Mouse (Mus musculus): ENCODE results near the gene Usp10. TPM values are rescaled to one million over a fixed set of nuclear protein-coding genes. Genes with fewer than 3 reads are reported as not detected.

The Usp10 gene
- total RNA-seq, 1 experiment from 2014 or later, result 110 TPM

DNA sequence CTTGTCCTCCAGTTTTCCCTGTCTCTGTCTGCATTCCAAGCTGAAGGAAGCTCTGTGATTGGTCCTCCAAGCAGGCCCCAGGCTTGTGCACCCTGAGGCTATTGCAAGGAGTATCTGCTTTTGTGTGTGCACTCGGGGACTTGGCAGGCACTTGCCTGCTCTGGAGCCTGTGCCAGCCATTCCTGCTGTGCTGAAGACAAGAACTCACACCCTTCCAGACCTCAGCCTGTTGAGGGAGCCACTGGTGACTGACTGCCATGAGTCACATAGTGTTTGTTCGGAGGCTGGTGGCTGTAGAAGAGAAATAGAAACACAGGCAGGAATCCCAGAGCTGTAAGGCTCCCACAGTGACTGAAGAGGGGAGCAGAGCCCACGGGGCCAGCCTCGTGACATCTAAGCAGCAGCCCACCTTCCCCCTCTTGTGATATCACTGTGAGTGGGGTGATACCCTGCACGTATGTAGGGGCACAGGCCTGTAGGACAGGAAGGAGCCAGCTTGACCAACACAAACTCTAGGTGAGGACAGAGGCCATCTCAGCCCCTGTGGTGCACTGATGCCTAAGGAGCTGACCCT, 50.5 kb downstream of the Usp10 start:
- peak; percentile 51 for DNase-seq

DNA sequence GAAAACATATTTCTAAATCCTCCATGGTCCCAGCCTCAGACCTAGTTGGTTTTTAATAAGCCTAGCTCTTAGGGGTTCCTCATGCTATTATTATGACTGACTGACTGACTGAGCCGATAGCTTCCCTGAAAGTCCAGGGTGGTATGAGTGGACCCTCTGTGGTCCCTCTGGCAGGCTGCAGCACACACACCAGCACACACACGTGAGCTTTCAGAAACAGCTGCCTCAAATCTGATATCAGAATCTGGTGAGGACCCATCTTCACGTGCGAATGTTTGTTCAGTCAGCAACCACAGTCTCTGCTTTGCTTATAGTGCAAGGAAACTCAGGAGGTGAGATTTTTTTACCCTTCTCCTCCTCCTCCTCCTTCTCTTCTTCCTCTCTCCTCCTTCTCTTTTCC, 54.7 kb downstream of the Usp10 start:
- no peak for DNase-seq

DNA sequence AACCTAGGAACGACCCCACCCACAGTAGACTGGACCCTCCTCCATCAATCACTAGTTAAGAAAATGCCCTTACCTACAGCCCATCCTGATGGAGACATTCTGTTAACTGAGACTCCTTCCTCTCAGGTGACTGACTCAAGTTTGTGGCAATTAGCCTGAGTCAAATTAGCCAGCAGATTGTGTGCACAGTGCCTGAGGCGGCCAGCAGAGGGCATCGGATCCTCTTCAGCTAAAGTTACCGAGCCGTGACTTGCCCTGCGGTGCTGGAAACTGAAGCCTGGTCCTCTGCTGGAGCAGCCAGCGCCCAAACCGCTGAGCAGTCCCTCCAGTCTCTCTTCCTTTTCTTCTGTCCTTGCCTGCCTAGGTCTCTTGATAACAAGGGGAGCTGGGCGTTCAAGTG, 57.3 kb downstream of the Usp10 start:
- no peak for DNase-seq

DNA sequence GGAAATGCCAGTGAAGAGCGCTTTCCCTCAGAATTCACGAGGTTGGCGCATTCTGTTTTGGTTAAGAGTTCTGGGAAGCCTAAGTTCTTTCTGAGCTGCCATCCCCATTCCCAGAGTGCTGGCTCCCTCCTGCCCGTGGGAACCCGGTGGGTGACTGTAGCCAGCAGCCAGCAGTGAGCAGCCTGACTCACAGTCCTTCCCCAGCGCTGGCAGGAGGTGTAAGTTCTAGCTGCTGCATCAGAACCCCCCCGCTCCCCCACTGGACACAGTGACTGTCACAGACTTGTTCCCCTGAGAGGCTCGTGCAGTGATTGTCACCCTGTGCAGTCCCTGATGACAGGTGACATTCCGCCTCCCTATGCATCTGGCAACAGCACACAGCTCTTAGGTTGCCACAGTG, 60.0 kb downstream of the Usp10 start:
- peak; percentile 35 for DNase-seq

DNA sequence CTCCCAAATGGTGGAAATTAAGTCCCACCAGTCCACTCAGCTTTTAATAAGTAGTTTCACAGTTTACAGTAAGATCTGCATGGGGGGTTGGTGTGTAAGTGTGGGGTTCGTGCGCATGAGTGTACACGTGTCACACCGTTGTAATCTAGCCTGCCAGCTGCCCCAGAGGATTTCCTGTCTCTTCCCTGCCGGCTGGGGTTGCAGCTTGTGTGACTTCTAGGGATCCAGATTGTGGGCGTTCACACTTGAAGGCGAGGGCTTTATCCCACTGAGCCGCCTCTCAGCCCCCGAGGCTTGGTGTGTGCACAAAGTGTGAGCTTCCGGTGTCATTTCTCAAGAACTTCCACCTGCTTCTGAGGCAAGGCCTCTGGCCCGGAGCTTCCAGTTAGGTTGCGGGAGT, 62.4 kb downstream of the Usp10 start:
- no peak for DNase-seq

DNA sequence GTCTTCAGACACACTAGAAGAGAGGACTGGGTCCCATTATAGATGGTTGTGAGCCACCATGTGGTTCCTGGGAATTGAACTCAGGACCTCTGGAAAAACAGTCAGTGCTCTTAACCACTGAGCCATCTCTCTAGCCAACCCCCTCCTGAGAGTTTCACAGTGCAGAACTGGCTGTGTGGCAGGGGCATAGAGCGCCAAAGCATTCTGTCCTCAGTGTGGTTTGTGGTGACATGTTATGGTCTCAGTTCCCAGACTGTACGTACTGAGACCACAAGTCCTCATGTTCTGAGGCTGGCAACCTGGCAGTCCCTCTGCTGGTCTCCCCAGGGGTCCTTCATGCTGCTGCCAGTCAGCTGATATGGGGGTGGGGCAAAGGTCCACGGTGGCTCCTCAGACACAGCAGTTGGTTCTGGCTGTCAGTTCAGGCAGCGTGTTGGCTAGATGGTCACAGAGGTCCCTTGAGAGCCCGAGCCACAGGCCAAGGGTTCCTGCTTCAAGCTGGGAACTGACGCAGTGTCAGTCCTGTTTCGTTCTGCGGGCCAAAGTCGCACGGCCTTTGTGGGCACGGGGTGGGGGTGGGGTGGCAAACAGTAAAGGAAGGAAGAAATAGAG, 68.7 kb downstream of the Usp10 start:
- DNase-seq, result no peak

DNA sequence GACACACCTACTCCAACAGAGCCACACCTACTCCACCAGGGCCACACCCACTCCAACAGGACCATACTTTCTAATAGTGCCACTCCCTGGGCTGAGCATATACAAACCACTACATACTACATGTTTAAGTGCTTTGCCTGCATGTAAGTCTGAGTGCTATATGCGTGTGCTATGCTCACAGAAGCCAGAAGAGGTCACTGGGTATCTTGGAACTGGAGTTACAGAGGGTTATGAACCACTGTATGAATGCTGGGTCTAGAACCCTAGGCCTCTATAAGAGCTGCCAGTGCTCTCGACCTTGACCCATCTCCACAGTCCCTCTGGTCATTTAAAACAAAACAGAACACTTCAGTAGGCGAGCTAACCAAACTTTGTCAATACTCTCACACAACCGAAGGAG, 71.1 kb downstream of the Usp10 start:
- DNase-seq, result no peak

DNA sequence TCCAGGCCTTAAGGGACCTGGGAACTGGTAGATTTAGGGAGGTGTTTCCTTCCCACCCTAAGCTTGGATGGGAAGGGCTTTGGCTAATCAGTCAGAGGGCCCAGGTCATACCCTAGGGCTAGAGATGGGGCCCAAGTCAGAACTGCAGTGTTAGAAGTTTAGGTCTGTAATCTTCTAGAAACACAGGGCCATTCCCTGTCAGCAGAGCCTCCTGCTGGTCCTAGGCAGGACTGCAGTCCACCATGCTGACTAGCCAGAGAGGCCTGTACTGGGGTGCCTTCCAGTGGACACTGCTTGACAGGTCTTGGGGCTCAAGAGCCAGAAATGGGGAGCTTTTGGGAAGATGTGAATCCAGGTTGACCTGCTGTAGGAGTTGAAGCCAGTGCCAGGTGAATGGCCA, 73.9 kb downstream of the Usp10 start:
- no peak for DNase-seq

DNA sequence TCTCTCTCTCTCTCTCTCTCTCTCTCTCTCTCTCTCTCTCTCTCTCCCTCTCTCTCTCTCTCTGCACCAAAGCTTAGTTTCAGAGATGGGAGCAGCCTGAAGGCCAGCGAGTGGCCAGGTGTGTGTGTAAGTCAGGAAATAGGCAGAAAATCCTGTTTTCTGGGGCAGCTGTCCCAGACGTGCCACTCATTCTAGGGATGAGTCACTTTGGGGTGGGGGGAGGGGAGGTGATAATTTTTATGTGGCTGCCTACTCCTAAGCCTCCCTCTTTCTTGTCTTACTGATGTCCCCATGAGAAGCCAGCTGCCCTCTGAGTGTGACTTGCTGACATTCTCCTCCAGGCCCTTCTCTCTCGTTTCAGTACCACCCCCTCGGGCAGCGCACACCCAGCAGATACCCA, 76.0 kb downstream of the Usp10 start:
- DNase-seq, result no peak

DNA sequence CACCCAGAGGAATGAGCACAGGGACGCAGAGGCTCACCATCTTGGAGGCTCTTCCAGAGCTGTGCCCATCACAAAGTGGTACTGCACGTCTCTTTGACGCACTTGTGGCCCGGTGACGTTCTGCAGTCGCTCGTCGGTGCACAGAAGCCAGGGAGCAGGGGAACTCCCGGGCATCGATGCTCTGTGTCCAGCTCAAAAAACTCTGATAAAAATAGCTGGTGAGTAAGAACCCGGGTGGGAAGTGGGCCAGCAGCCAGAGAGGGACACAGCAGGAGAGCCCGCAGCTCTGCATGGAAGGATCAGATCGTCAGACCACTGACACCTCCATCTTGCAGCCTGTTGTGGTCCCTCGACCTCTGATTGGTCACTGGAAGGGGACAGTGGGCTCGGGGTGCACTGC, 77.9 kb downstream of the Usp10 start:
- peak; percentile 64 for DNase-seq

DNA sequence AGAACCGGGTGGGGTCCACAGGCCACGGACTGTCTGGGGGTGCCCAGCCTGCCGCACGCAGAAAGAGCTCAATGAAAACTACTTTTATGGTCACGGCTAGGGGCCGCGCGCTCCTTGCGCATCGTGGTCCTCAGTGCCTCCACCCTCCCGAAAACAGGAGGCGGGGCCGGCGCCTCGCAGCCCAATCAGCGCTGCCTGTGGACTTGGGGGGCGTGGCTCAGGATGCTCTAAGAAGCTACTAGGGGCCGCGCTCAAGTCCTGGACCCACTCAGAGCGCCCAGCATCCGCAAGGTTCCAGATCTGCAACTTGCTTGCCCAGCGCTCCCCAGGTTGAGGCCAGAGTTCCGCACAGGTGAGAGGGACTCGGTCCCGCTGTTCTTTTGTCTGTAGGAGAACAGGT, 82.1 kb downstream of the Usp10 start, which contains the start of gene Crispld2:
Gene Crispld2 (plus strand): TSS at position 190 of the 400 bp plus-strand sequence.
- peak; percentile 65 for DNase-seq

DNA sequence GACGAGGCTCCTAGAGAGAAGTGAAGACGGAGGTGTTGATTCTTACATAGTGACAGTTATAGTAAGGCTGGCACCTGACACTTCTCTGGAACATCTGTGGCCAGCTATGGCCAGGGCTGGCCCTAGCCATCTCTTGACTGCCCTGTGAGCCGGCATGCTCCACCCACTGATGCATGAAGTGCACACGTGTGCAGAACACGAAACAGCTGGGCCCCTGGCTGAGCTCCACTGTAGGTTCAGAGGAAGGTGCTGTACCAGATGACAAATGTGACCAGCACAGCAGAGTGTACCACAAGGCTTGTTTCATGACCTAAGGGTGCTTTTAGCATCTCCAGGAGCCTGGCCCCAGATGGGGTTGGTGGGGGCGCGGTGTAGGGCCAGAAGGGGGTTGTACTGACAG, 84.0 kb downstream of the Usp10 start:
- no peak for DNase-seq

DNA sequence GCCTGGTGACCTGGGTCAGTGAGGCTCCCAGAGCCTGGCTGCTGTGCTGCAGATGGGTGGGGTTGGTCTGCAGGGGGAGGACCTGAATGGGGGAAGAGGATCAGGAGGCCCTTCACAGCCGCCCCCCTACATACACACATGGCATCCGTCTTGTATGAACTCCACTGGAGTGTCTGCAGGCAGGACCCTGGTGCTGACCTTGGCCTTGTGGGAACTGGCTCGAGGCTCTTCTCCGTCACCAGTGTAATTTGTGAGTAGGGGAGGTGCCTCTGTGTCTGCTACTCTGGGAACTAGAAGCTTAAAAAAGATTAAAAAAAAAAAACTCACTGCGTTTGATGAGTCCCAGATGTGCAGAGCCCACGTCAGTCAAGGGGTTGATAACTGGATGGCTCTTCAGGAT, 84.4 kb downstream of the Usp10 start:
- peak; percentile 42 for DNase-seq

DNA sequence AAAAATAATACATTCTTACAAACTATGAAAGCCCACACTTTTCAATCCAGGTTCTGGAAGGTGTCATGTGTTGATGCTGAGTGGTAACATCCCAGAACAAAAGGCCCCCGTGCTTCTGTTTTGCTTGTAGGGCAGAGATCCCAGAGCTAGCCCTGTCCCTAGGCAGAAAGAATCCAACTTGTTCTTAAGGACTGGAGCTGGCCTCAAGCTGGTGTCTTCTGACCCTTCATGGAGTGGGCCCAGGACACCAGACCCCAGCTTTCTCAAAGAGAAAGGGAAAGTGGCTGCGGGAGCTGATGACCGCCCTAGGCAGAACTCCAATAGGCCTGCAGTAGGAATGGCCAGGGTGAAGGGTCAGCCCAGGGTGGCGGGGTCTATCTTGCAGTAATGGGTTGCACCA, 87.1 kb downstream of the Usp10 start:
- DNase-seq, result no peak

DNA sequence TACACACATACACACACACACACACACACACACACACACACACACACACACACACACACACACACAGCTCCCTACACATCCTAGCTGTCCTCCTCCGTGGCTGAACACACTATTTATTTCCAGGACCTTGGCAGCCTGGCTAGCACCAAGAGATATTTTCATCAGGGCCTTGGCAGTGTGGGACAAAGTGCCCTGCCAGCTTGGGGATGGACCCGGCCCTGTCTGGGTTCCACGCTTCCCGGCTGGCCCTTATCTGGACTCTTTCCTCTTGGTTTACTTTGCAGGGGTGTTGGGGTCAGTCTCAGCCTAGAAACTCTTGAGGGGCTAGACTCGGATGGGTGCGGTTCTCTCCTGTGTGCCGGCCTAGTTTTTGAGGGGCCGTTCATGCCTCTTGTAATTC, 90.3 kb downstream of the Usp10 start:
- peak; percentile 46 for DNase-seq

DNA sequence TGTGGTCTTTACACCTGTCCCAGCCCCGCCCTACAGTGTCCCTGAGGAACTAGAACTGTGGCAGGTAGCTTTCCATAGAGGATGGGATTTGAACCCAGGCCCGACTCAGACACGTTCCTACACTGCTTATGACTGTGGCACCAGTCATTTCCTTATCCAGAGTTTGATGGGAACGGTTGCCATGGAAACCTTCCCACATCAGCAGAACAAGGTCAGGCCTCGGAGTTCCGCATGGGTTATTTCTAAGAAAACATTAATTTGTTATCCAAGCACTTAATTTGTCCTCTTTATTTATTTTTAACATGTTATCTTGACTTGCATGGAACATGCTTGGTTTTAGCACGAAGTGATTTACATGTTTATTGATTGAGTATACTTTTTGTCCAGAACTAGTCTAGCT, 91.6 kb downstream of the Usp10 start:
- peak; percentile 24 for DNase-seq

DNA sequence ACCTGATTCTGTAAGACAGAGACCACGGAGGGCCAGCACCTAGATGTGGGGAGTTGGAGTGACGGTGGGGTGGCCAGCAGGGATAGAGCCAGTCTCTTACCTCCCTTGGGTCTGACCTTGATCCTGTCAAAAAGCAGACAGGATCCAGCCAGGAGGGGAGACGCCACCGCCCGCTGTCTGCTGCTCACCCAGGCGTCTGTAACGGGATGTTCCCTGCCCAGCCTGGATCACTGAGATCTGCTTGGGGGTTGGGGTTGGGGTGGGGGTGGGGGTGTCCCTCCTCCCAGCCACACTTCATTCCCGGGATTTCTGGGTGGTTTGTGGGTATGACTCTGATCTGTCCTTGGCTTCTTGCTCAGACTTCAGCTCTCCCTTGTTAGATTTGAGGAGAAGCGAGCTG, 92.2 kb downstream of the Usp10 start:
- no peak for DNase-seq

DNA sequence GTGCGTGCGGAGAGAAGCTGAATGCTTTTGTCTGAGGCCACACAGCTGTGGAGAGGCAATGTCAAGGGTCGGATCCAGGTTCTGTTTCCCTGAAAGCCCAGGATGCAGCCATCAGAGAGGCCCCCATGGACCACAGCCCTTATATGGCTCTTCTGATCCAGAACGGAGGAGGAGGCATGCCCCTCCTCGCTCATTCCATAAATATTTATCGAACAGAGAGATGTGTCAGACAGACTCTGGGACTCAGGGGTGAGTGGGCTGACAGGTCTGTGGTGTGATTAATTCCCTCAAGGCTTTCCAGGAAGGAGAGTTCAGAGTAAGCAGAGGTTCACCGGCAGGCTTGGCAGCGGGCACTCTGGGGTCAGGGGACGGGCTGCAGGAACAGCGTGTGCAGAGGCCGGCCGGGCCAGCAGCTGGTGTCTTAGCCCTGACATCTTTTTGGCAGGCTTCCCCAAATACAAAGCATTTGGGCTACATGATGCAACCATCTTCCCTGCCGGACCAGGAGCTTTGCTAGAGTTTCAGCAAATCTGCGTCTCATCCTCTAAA, 94.1 kb downstream of the Usp10 start:
- peak; percentile 71 for DNase-seq

DNA sequence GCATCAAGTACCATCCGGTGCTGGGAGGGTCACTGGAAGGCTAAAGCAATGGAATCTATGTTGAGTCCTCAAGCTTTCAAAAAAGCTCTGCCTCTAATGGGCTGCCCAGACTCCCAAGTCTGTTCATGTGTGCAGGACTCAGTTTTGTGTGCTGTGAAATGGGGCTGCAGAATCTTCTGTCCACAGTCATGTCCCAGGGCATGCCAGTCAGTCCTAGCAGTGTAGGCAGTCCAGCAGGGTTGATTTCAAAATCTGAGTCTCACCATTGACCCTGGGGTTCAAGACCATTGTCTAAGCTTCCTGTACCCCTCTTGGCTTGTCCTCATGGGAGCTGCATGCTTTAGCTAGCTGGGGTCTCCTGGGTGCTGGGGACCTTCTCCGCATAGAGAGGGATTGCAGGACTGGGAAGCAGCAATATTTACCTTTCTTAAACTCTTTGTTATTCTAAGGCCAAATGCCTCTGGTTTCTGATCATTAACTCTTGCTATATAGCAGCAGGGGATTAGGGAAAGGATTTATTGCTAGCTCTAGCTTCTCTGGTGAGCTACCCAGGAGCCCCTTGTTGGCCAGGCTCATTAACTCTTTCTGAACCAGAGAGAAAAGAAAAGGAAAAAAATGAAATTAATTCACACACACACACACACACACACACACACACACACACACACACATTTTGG, 94.7 kb downstream of the Usp10 start:
- no peak for DNase-seq

DNA sequence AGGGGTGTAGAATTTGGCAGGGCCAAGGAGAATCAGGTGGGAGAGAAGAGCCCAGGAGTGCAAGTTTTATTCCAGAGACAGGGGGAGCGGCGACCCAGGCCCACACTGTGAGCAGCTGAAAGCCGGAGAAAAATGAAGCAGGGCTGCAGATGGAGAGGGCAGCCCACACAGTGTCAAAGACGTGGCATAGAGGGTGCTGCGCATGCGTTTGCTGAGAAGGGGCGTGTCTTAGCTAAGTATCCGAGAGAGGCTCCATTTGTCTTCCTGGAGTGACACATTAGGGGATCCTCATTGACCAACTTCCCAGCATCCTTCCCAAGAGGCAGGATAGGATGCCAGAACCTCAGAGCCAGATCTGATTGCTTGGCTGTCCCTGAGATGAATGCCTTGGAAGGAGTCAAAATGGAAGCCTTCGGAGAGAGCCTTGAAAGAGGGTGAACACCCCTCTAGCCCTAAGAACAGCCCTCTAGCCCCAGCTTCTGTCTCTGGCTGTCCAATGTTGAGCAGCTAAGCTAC, 96.5 kb downstream of the Usp10 start:
- DNase-seq, result no peak
